Comparison of ENCODE assay signal across 12 mouse cellular contexts in the genomic region with DNA sequence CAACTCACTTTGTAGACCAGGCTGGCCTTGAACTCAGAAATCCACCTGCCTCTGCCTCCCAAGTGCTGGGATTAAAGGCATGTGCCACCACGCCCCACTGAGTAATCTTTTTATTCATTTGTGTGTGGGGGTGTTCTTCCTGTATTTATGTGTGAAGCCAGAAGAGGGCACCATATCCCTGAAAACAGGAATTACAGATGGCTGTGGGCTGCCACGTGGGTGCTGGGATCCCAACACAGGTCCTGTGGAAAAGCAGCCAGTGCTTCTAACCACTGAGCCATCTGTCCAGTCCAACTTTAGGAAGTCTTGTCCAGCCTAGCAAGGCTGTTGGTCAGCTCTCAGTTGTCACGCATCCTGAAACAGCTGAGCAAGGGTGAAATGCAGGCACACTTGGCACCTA. TPM values are rescaled to one million over a fixed set of nuclear protein-coding genes. Genes with fewer than 3 reads are reported as not detected.
"Had no signal": no experiment of that assay in that cellular context is flagged by ENCODE, and none has a peak within 500 bp of the region (broad histone marks: within the 10 kb centered on the region; RNA-seq: fewer than 3 reads in every experiment).

No protein-coding gene starts in this region.

- H3K4me2 ChIP-seq: limb, embryonic 12.5 days; midbrain, embryonic 12.5 days had no signal

- H3K4me3 ChIP-seq: limb, embryonic 12.5 days; megakaryocyte, embryonic 14.5 days; midbrain, embryonic 12.5 days had no signal

- H3K27me3 ChIP-seq: limb, embryonic 12.5 days; megakaryocyte, embryonic 14.5 days; midbrain, embryonic 12.5 days had no signal

- DNase-seq: kidney, adult 18-20 months; liver; lung, adult 2 months; lung, postnatal 10 days; right cerebral cortex, postnatal 14 days; thymus, postnatal 36 days had no signal

- H3K27ac ChIP-seq: limb, embryonic 12.5 days; liver, embryonic 14.5 days; macrophage; midbrain, embryonic 12.5 days had no signal

- H3K4me1 ChIP-seq: megakaryocyte, embryonic 14.5 days had no signal

- ATAC-seq: midbrain, embryonic 16.5 days had no signal

- H3K9ac ChIP-seq: limb, embryonic 12.5 days; liver, embryonic 14.5 days; midbrain, embryonic 12.5 days had no signal

- H3K9me3 ChIP-seq: midbrain, embryonic 12.5 days had no signal

RNA-seq across cellular contexts. Expression of gene Stox2, which starts 41.1 kb away (rescaled TPM):
- polyA plus RNA-seq: macrophage had no signal
